Mouse (Mus musculus) liver, adult (tissue): ENCODE data around the gene Ankrd13b.
A peak's percentile ranks its signal among the peaks of the same experiment; 100 is the strongest.

Experiments
- GATA4 ChIP-seq: IDR thresholded peaks from 2 replicates; pipeline ENCODE4 v1.6.1; 2014; ENCODE audit warnings: mild to moderate bottlenecking, low read length; ENCODE audit not compliant: insufficient replicate concordance

Ankrd13b gene

GRCm38 (mm10) chr11:77453388-77453787 lies 36.1 kb downstream of the Ankrd13b start:
- no peak for TF ChIP-seq GATA4

GRCm38 (mm10) chr11:77451670-77452069 lies 37.8 kb downstream of the Ankrd13b start:
- no peak for TF ChIP-seq GATA4

DNA sequence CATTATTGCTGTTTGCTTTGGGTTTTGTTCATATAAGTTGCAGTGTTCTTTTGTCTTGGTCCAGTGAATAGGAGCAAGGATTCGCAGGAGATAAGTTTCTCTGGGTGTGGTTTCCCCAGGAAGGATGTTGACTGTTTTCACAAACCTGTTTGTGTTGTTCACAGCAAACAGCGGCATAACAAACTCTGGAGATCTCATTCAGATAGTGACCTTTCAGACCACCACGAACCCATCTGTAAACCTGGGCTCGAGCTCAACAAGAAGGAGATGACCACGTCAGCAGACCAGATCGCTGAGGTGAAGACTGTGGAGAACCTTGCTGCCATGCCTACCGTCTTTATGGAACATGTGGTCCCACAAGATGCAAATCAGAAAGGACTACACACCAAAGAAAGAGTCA lies 40.3 kb downstream of the Ankrd13b start:
- TF ChIP-seq GATA4, result peak; percentile 19; the same call in 1 of the 2 replicates

GRCm38 (mm10) chr11:77446628-77447041 lies 42.8 kb downstream of the Ankrd13b start:
- TF ChIP-seq GATA4, result no peak

- no peak for TF ChIP-seq GATA4
These were observed 44.5 kb downstream of the Ankrd13b start for GRCm38 (mm10) chr11:77444939-77445338.

GRCm38 (mm10) chr11:77442186-77443170 lies 47.0 kb downstream of the Ankrd13b start:
- peak; percentile 62; the same call in 1 of the 2 replicates for TF ChIP-seq GATA4

GRCm38 (mm10) chr11:77441020-77441419 lies 48.5 kb downstream of the Ankrd13b start:
- TF ChIP-seq GATA4, result no peak

- TF ChIP-seq GATA4, result no peak
These were observed 49.4 kb downstream of the Ankrd13b start for GRCm38 (mm10) chr11:77440081-77440480.

GRCm38 (mm10) chr11:77437026-77437425 lies 52.5 kb downstream of the Ankrd13b start:
- TF ChIP-seq GATA4, result no peak

DNA sequence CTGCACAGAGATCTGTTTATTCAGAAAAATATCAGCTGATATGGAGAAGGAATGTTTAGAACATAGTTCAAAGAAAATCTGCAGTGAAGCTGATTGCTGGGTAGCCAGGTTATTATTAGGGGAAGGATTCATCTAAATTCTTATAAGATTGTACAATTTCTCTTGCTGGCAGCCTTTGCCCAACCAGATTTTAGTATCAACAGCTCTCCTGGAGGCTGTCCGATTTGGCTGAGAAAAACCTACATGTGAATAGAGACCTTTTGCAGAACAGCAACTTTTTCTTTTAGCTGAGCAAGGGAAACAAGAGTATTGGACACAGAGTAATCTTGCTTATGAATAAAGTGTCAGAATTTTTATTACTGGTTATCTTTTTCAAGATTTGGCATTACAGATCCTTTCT lies 61.0 kb downstream of the Ankrd13b start:
- TF ChIP-seq GATA4, result no peak

DNA sequence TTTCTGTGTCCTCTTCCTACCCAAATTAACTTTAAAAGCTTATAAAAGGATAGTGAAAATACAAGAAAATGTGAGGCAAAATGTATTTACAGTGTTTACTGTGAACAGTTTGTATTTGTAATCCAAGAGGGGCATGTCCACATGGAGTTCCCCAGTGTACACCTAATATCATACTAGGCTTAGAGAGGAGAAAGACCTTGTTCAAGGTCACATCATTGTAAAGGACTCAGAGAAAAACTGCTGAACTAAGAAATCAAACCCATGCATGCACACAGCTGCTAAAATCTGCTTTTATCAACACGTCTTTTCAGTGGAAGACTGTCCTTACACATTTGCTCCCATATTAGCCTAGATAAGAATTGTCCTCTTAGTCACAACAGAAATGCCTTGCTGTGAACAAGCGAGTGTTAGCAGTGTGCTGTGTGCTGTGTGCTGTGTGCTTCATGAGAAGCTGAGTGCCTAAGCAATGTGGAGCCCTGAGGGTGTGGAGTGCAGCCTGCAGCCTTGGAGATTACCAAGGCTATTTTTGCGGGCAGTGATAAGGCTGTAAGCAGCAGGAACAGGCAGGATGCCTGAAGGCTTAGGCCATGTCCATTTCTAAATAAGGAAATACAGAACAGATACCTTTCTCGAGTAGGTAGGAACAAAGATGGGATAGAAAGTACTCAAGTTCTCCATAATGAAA lies 66.2 kb downstream of the Ankrd13b start:
- TF ChIP-seq GATA4, result peak; percentile 78; the same call in 1 of the 2 replicates
